Mouse (Mus musculus): ENCODE results near the gene Mpp3. TPM values are rescaled to one million over a fixed set of nuclear protein-coding genes. Genes with fewer than 3 reads are reported as not detected.

Gene Mpp3
- not detected for polyA plus RNA-seq (2017; shearing (Covaris generic))

GRCm38 (mm10) chr11:102028087-102028816 lies at the start of gene Mpp3:
Gene Mpp3, minus strand, starts transcription at chr11:102028461.

GRCm38 (mm10) chr11:102041350-102041949 lies 13.2 kb upstream of the Mpp3 start, which contains the start of gene Cd300lg:
Gene Cd300lg, plus strand, starts transcription at chr11:102041509.

GRCm38 (mm10) chr11:101986913-101987312 lies 41.3 kb downstream of the Mpp3 start, which contains the start of gene Dusp3:
Gene Dusp3, minus strand, starts transcription at chr11:101987013.

GRCm38 (mm10) chr11:101984054-101985025 lies 43.9 kb downstream of the Mpp3 start, which contains the start of gene Cfap97d1:
Gene Cfap97d1, plus strand, starts transcription at chr11:101984279.

GRCm38 (mm10) chr11:101966965-101967614 lies 61.2 kb downstream of the Mpp3 start, which contains the start of gene Sost:
Gene Sost, minus strand, starts transcription at chr11:101967015.

Other genes with a start within 250 kb of the Mpp3 start
- gene Etv4, start 243.1 kb downstream of the Mpp3 start, polyA plus RNA-seq (2017; shearing (Covaris generic)): not detected
- not detected for gene Meox1, start 134.1 kb downstream of the Mpp3 start, polyA plus RNA-seq (2017; shearing (Covaris generic))
- not detected for gene Sost, start 61.4 kb downstream of the Mpp3 start, polyA plus RNA-seq (2017; shearing (Covaris generic))
- gene Cfap97d1, start 44.2 kb downstream of the Mpp3 start, polyA plus RNA-seq (2017; shearing (Covaris generic)): not detected
- 0.46 TPM for gene Dusp3, start 41.4 kb downstream of the Mpp3 start, polyA plus RNA-seq (2017; shearing (Covaris generic))
- gene Cd300lg, start 13.0 kb upstream of the Mpp3 start, polyA plus RNA-seq (2017; shearing (Covaris generic)): not detected
- gene Mpp2, start 60.1 kb upstream of the Mpp3 start, polyA plus RNA-seq (2017; shearing (Covaris generic)): 5.1 TPM
- not detected for gene Ppy, start 72.9 kb upstream of the Mpp3 start, polyA plus RNA-seq (2017; shearing (Covaris generic))
- not detected for gene Pyy, start 79.4 kb upstream of the Mpp3 start, polyA plus RNA-seq (2017; shearing (Covaris generic))
- not detected for gene Nags, start 117.1 kb upstream of the Mpp3 start, polyA plus RNA-seq (2017; shearing (Covaris generic))
- gene Tmem101, start 127.9 kb upstream of the Mpp3 start, polyA plus RNA-seq (2017; shearing (Covaris generic)): 18.5 TPM
- gene Lsm12, start 156.8 kb upstream of the Mpp3 start, polyA plus RNA-seq (2017; shearing (Covaris generic)): 52.4 TPM
- gene G6pc3, start 161.2 kb upstream of the Mpp3 start, polyA plus RNA-seq (2017; shearing (Covaris generic)): 52.7 TPM
- 17.5 TPM for gene Hdac5, start 201.7 kb upstream of the Mpp3 start, polyA plus RNA-seq (2017; shearing (Covaris generic))
- gene BC030867, start 220.4 kb upstream of the Mpp3 start, polyA plus RNA-seq (2017; shearing (Covaris generic)): 1.1 TPM
- not detected for gene Asb16, start 240.3 kb upstream of the Mpp3 start, polyA plus RNA-seq (2017; shearing (Covaris generic))